Mouse (Mus musculus) limb, embryonic 15.5 days (tissue): ENCODE data around the gene Tnfaip8l3. TPM values are rescaled to one million over a fixed set of nuclear protein-coding genes. Genes with fewer than 3 reads are reported as not detected.
"Not testable (repeated sequence)": the region's sequence is repeated elsewhere in the genome, so short reads cannot be mapped to it uniquely, and the experiment has no call there.

Source experiments
- ATAC-seq: fragments of 200-750 bp; cut with Nextera tagmentation; 2 replicates; pipeline ENCODE4 v1.8.0; 2017; ENCODE audit warnings: low read depth, moderate TSS enrichment; ENCODE audit not compliant: insufficient number of reproducible peaks, low FRiP score, low TSS enrichment
- H3K27ac ChIP-seq: fragments of 300-500 bp; sonication (generic); 2 replicates; pipeline ENCODE4 v1.5.1; 2015; ENCODE audit warnings: moderate library complexity, mild to moderate bottlenecking, inconsistent platforms
- H3K27me3 ChIP-seq: fragments of 300-500 bp; sonication (generic); 2 replicates; pipeline ENCODE4 v1.6.1; 2015; ENCODE audit warnings: inconsistent platforms
- H3K36me3 ChIP-seq: fragments of 300-500 bp; sonication (generic); 2 replicates; pipeline ENCODE4 v1.6.1; 2015; ENCODE audit warnings: inconsistent platforms
- H3K4me1 ChIP-seq: fragments of 300-500 bp; sonication (generic); 2 replicates; pipeline ENCODE4 v1.6.1; 2015; ENCODE audit warnings: inconsistent platforms
- H3K4me2 ChIP-seq: fragments of 300-500 bp; sonication (generic); 2 replicates; pipeline ENCODE4 v1.6.1; 2015; ENCODE audit warnings: mild to moderate bottlenecking, inconsistent platforms
- H3K4me3 ChIP-seq: fragments of 300-500 bp; sonication (generic); 2 replicates; pipeline ENCODE4 v1.5.1; 2015; ENCODE audit warnings: mild to moderate bottlenecking, inconsistent platforms
- H3K9ac ChIP-seq: fragments of 300-500 bp; sonication (generic); 2 replicates; pipeline ENCODE4 v1.6.1; 2015; ENCODE audit warnings: inconsistent platforms
- H3K9me3 ChIP-seq: fragments of 300-500 bp; sonication (generic); 2 replicates; pipeline ENCODE4 v1.6.1; 2016; ENCODE audit warnings: inconsistent platforms
- WGBS: fragments of 180-500 bp; shearing (Covaris S2); methylation state at CpG from one replicate; pipeline ENCODE4 v1.1.7; 2015; 5-methylcytosine and 5-hydroxymethylcytosine counted together
- polyA plus RNA-seq: library from polyadenylated mRNA; unstranded; fragments of >200 nt; fragmentation: Nextera tagmentation; extraction: Ambion mirVana; gene quantifications from 2 replicates; pipeline ENCODE4 v1.2.1, GENCODE M21; 2015

Tnfaip8l3 gene
- polyA plus RNA-seq, 1 experiment from 2014 or later = 3.7 TPM

- Histone ChIP-seq H3K4me2 (no peak overlapping the region), H3K4me1 (peaks cover 33% of the 10 kb centered on the region), H3K9me3 (no peaks in the 10 kb centered on the region), H3K36me3 (no peaks in the 10 kb centered on the region), H3K9ac (no peak overlapping the region), H3K4me3 (no peak overlapping the region), H3K27me3 (peaks cover 24% of the 10 kb centered on the region), H3K27ac (no peak overlapping the region)
- WGBS = 49% methylated on average over 3 of the region's 3 CpGs
- no peak for ATAC-seq
These were observed 3.4 kb downstream of the Tnfaip8l3 start for GRCm38 (mm10) chr9:54064836-54065235.

- Histone ChIP-seq H3K27ac (no peak overlapping the region), H3K9ac (no peak overlapping the region), H3K4me1 (peaks cover 23% of the 10 kb centered on the region), H3K4me2 (no peak overlapping the region), H3K4me3 (no peak overlapping the region), H3K27me3 (peaks cover 24% of the 10 kb centered on the region), H3K9me3 (no peaks in the 10 kb centered on the region), H3K36me3 (no peaks in the 10 kb centered on the region)
- ATAC-seq = no peak
- WGBS = 65% methylated on average over 3 of the region's 3 CpGs
These were observed 4.5 kb downstream of the Tnfaip8l3 start for GRCm38 (mm10) chr9:54063655-54064054.

GRCm38 (mm10) chr9:54061666-54062065 is 6.5 kb downstream of the Tnfaip8l3 start:
- no peak overlapping the region for H3K4me2 ChIP-seq
- H3K36me3 ChIP-seq = no peaks in the 10 kb centered on the region
- no peak overlapping the region for H3K9ac ChIP-seq
- no peaks in the 10 kb centered on the region for H3K9me3 ChIP-seq
- 42% methylated on average over 5 of the region's 5 CpGs for WGBS
- peak overlapping the region; percentile 77 for H3K27ac ChIP-seq
- peaks cover 10% of the 10 kb centered on the region for H3K4me1 ChIP-seq
- 0 out of 2 replicates have a peak, but pooled peaks have one; percentile 40 for ATAC-seq
- H3K4me3 ChIP-seq = no peak overlapping the region
- H3K27me3 ChIP-seq = peaks cover 9% of the 10 kb centered on the region

DNA sequence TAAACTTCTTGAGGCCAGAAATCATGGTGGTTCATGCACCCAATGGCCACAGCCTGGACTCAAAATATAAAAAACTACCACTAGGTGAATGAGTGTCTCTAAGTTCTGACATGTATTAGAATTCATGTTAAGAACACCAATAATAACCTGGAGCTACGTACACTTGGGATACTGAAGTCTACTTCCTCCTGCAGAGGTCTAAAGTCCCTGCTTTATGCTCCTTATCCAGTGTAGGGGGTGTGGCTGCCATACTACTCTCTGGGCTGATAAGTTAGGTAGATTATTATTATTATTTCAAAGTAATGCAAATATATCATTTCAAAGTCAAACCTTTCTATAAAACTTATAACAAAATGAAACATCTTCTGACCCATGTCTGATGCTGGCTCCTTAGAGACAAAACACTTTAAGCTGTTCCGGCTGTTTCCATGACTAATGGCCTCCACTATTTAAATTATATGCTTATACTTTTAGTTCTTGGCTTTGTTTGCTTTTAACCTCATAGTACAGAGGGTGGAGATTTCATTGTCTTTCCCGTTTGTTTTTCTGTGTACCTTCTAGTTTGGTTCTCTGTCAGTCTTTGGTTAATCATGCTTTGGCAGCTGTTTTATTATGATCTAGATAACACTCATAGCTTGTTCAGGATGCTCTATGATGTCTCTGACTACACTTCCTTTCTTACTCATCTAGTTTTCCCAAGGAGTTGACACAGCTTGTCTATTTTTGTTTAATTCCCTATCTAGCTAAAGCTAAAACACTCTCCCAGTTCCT is 16.7 kb downstream of the Tnfaip8l3 start:
- Histone ChIP-seq H3K4me1 (no peaks in the 10 kb centered on the region), H3K27me3 (no peaks in the 10 kb centered on the region), H3K27ac (no peak overlapping the region), H3K9me3 (no peaks in the 10 kb centered on the region), H3K4me3 (no peak overlapping the region), H3K36me3 (no peaks in the 10 kb centered on the region), H3K4me2 (no peak overlapping the region), H3K9ac (no peak overlapping the region)
- WGBS = 79% methylated on average over 3 of the region's 3 CpGs
- no peak for ATAC-seq

- no peak for ATAC-seq
- 60% methylated on average over 5 of the region's 5 CpGs for WGBS
- Histone ChIP-seq H3K27ac (no peak overlapping the region), H3K4me2 (no peak overlapping the region), H3K27me3 (no peaks in the 10 kb centered on the region), H3K4me1 (no peaks in the 10 kb centered on the region), H3K9me3 (no peaks in the 10 kb centered on the region), H3K36me3 (no peaks in the 10 kb centered on the region), H3K9ac (no peak overlapping the region), H3K4me3 (no peak overlapping the region)
These were observed 19.2 kb downstream of the Tnfaip8l3 start for GRCm38 (mm10) chr9:54048978-54049377.

GRCm38 (mm10) chr9:54043067-54043466 is 25.1 kb downstream of the Tnfaip8l3 start:
- no peaks in the 10 kb centered on the region for H3K36me3 ChIP-seq
- no peak overlapping the region for H3K9ac ChIP-seq
- no peak overlapping the region for H3K4me2 ChIP-seq
- ATAC-seq = no peak
- H3K27ac ChIP-seq = no peak overlapping the region
- no peaks in the 10 kb centered on the region for H3K9me3 ChIP-seq
- H3K4me1 ChIP-seq = 0 out of 2 replicates have a peak, but pooled peaks cover 4% of the 10 kb centered on the region
- no peaks in the 10 kb centered on the region for H3K27me3 ChIP-seq
- 87% methylated on average over 5 of the region's 5 CpGs for WGBS
- no peak overlapping the region for H3K4me3 ChIP-seq

DNA sequence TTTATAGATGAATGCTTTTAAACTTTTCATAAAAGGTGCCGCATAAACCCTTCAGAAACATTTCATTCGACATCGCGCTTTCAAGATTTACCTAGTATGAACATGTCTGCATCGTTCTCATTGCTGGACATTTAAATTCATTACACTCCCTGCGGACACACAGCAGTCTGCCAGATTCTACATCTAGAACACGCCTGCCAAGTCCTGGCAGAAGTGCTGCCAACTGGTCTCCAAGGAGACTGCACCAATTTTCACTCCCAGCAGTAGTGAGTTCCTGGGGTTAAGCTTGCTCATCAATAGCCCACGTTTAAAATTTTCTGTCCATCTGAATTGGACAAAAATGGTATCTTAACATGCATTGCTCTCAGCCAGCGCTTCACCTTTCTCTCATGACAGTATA is 30.5 kb downstream of the Tnfaip8l3 start:
- ATAC-seq = no peak

GRCm38 (mm10) chr9:54034691-54035090 is 33.5 kb downstream of the Tnfaip8l3 start:
- H3K4me2 ChIP-seq = no peak overlapping the region
- H3K4me3 ChIP-seq = no peak overlapping the region
- 82% methylated on average over 5 of the region's 5 CpGs for WGBS
- H3K36me3 ChIP-seq = no peaks in the 10 kb centered on the region
- no peaks in the 10 kb centered on the region for H3K27me3 ChIP-seq
- H3K9me3 ChIP-seq = no peaks in the 10 kb centered on the region
- 0 out of 2 replicates have a peak, but pooled peaks cover 4% of the 10 kb centered on the region for H3K4me1 ChIP-seq
- ATAC-seq = no peak
- H3K27ac ChIP-seq = no peak overlapping the region
- no peak overlapping the region for H3K9ac ChIP-seq

More for the DNA sequence above, 30.5 kb downstream of the Tnfaip8l3 start:
- H3K9ac ChIP-seq = no peak overlapping the region
- 49% methylated on average over 9 of the region's 9 CpGs for WGBS
- H3K9me3 ChIP-seq = no peaks in the 10 kb centered on the region
- no peak overlapping the region for H3K4me3 ChIP-seq
- H3K4me1 ChIP-seq = 0 out of 2 replicates have a peak, but pooled peaks cover 4% of the 10 kb centered on the region
- H3K4me2 ChIP-seq = no peak overlapping the region
- H3K36me3 ChIP-seq = no peaks in the 10 kb centered on the region
- no peak overlapping the region for H3K27ac ChIP-seq
- no peaks in the 10 kb centered on the region for H3K27me3 ChIP-seq

DNA sequence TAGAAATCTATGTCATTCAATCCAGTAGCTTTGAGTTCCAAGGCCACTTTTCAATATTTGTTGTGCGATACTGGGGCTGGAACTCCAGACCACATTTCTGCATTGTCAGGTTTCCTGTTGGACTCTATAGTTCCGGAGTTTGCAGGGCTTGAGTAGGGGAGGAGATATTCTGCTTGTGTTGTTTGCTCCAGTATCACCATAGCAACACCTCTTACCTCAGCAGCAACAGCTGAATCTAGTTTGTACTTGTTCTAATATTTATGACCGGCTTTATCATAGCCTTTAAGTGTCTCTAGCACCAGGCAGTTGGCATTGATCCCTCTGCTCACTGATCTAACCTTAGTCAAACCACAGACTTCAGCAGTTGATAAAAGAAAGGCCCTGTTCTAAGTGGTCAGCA is 45.4 kb downstream of the Tnfaip8l3 start:
- no peak overlapping the region for H3K4me2 ChIP-seq
- H3K4me3 ChIP-seq = no peak overlapping the region
- H3K9ac ChIP-seq = no peak overlapping the region
- H3K27ac ChIP-seq = no peak overlapping the region
- no peaks in the 10 kb centered on the region for H3K36me3 ChIP-seq
- H3K9me3 ChIP-seq = no peaks in the 10 kb centered on the region
- ATAC-seq = no peak
- 46% methylated on average over 3 of the region's 3 CpGs for WGBS
- no peaks in the 10 kb centered on the region for H3K27me3 ChIP-seq
- H3K4me1 ChIP-seq = no peaks in the 10 kb centered on the region

GRCm38 (mm10) chr9:53994528-53994927 is 73.7 kb downstream of the Tnfaip8l3 start:
- H3K36me3 ChIP-seq = no peaks in the 10 kb centered on the region
- H3K4me1 ChIP-seq = 0 out of 2 replicates have a peak, but pooled peaks cover 4% of the 10 kb centered on the region
- no peak overlapping the region for H3K4me3 ChIP-seq
- ATAC-seq = no peak
- 62% methylated on average over 1 of the region's 1 CpGs for WGBS
- H3K27me3 ChIP-seq = no peaks in the 10 kb centered on the region
- no peak overlapping the region for H3K4me2 ChIP-seq
- H3K9ac ChIP-seq = no peak overlapping the region
- H3K9me3 ChIP-seq = no peaks in the 10 kb centered on the region
- H3K27ac ChIP-seq = no peak overlapping the region

DNA sequence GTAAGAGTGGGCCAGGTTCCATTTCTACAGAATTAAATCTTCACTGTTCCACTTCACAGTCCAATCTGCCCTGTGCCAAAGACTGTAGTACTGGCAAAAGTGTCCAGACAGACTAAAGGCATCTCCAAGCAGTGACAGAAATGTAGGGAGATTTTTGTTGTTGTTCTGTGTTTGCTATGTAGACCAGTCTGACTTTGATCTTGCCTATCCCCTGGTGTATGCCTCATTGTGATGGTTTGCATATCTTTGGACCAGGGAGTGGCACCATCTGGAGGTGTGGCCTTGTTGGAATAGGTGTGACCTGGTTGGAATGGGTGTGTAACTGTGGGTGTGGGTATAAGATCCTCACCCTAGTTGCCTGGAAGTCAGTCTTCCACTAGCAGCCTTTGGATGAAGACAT is 75.6 kb downstream of the Tnfaip8l3 start:
- not testable (repeated sequence) for H3K27me3 ChIP-seq, H3K4me2 ChIP-seq, H3K4me3 ChIP-seq, H3K9me3 ChIP-seq, H3K36me3 ChIP-seq, H3K4me1 ChIP-seq, H3K9ac ChIP-seq, H3K27ac ChIP-seq, ATAC-seq

DNA sequence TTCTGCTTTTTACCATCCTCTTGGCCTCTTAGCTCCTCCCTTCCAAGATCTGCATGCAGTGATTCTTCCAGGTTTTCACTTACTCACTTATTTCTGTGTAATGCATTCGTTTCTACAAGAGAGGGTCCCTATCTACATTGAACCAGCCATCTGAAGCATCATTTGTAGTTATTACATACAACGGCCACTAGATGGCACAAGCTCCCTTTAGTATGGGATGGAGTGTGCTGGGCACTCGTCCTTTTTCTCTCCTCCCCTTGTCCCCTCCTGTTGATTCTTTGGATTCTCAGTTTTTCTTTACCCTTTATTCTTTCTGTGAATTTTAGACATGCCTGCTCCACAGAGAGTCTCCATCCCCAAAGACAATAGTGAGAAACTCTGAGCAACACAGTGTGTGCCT is 77.3 kb downstream of the Tnfaip8l3 start:
- H3K4me1 ChIP-seq = 0 out of 2 replicates have a peak, but pooled peaks cover 4% of the 10 kb centered on the region
- no peak overlapping the region for H3K4me3 ChIP-seq
- no peak overlapping the region for H3K9ac ChIP-seq
- no peaks in the 10 kb centered on the region for H3K36me3 ChIP-seq
- H3K27ac ChIP-seq = no peak overlapping the region
- H3K27me3 ChIP-seq = 0 out of 2 replicates have a peak, but pooled peaks cover 4% of the 10 kb centered on the region
- no peak overlapping the region for H3K4me2 ChIP-seq
- H3K9me3 ChIP-seq = no peaks in the 10 kb centered on the region
- WGBS = 2% methylated on average over 3 of the region's 3 CpGs
- ATAC-seq = peak; percentile 30; the same call in 1 of the 2 replicates
